Mouse (Mus musculus) heart, adult 11 months (tissue): Measurements from ENCODE around the gene 9530053A07Rik.
A peak's percentile ranks its signal among the peaks of the same experiment; 100 is the strongest.

Experiments
- DNase-seq: peaks from one replicate; pipeline ENCODE4 v3.0.0; 2022

9530053A07Rik gene

GRCm38 (mm10) chr7:28175358-28175757 is 46.1 kb downstream of the 9530053A07Rik start:
- no peak for DNase-seq

- DNase-seq: peak; percentile 100
Measured at GRCm38 (mm10) chr7:28179228-28179627, 50.0 kb downstream of the 9530053A07Rik start, which contains the start of gene Dyrk1b. Dyrk1b (plus strand) TSS chr7:28179469.

GRCm38 (mm10) chr7:28179741-28180377 is 50.6 kb downstream of the 9530053A07Rik start:
- DNase-seq: peak; percentile 100

GRCm38 (mm10) chr7:28180890-28181289 is 51.6 kb downstream of the 9530053A07Rik start:
- DNase-seq: no peak

- no peak for DNase-seq
Measured at GRCm38 (mm10) chr7:28181376-28181775, 52.1 kb downstream of the 9530053A07Rik start.

GRCm38 (mm10) chr7:28182320-28182719 is 53.1 kb downstream of the 9530053A07Rik start:
- no peak for DNase-seq

- DNase-seq: peak; percentile 90
Measured at GRCm38 (mm10) chr7:28185884-28186283, 56.6 kb downstream of the 9530053A07Rik start.

GRCm38 (mm10) chr7:28186631-28187030 is 57.4 kb downstream of the 9530053A07Rik start:
- peak; percentile 91 for DNase-seq

- no peak for DNase-seq
Measured at GRCm38 (mm10) chr7:28191489-28191888, 62.2 kb downstream of the 9530053A07Rik start.

GRCm38 (mm10) chr7:28191903-28192302 is 62.6 kb downstream of the 9530053A07Rik start:
- DNase-seq: peak; percentile 79

- peak; percentile 75 for DNase-seq
Measured at GRCm38 (mm10) chr7:28195414-28196098, 66.3 kb downstream of the 9530053A07Rik start.

GRCm38 (mm10) chr7:28196528-28196927 is 67.3 kb downstream of the 9530053A07Rik start:
- DNase-seq: peak; percentile 94

- DNase-seq: peak; percentile 74
Measured at GRCm38 (mm10) chr7:28199054-28199453, 69.8 kb downstream of the 9530053A07Rik start.

- DNase-seq: peak; percentile 84
Measured at GRCm38 (mm10) chr7:28203207-28204108, 74.2 kb downstream of the 9530053A07Rik start.

- no peak for DNase-seq
Measured at GRCm38 (mm10) chr7:28206044-28206600, 76.9 kb downstream of the 9530053A07Rik start.

- DNase-seq: no peak
Measured at GRCm38 (mm10) chr7:28208396-28208987, 79.2 kb downstream of the 9530053A07Rik start.

- DNase-seq: peak; percentile 97
Measured at GRCm38 (mm10) chr7:28208988-28209508, 79.8 kb downstream of the 9530053A07Rik start.

- DNase-seq: no peak
Measured at GRCm38 (mm10) chr7:28210731-28211130, 81.5 kb downstream of the 9530053A07Rik start.

GRCm38 (mm10) chr7:28214142-28214541 is 84.9 kb downstream of the 9530053A07Rik start:
- DNase-seq: peak; percentile 90
